Mouse (Mus musculus): ENCODE results near the gene Gm572.

- TF ChIP-seq POLR2A (IDR thresholded peaks at IDR 0.05; ENCODE audit: borderline replicate concordance, insufficient read depth, low read length) (no peak), CTCF (IDR thresholded peaks at IDR 0.05; ENCODE audit: borderline replicate concordance, insufficient read depth, low read depth, low read length) (no peak)
These were observed 9.6 kb upstream of the Gm572 start for GRCm38 (mm10) chr4:148633395-148634061.
